Mouse (Mus musculus): ENCODE results near the gene Slc6a1. TPM values are rescaled to one million over a fixed set of nuclear protein-coding genes. Genes with fewer than 3 reads are reported as not detected.

The Slc6a1 gene
- 100 to 1,000 TPM; 307 to 331 TPM for total RNA-seq (2021)
- long read RNA-seq, full-length matches to known transcripts = 76 of 164 reads
- long read RNA-seq, partial matches to known transcripts = 81 of 164 reads
- long read RNA-seq, other reads (novel, unspliced or antisense) = 7 of 164 reads

DNA sequence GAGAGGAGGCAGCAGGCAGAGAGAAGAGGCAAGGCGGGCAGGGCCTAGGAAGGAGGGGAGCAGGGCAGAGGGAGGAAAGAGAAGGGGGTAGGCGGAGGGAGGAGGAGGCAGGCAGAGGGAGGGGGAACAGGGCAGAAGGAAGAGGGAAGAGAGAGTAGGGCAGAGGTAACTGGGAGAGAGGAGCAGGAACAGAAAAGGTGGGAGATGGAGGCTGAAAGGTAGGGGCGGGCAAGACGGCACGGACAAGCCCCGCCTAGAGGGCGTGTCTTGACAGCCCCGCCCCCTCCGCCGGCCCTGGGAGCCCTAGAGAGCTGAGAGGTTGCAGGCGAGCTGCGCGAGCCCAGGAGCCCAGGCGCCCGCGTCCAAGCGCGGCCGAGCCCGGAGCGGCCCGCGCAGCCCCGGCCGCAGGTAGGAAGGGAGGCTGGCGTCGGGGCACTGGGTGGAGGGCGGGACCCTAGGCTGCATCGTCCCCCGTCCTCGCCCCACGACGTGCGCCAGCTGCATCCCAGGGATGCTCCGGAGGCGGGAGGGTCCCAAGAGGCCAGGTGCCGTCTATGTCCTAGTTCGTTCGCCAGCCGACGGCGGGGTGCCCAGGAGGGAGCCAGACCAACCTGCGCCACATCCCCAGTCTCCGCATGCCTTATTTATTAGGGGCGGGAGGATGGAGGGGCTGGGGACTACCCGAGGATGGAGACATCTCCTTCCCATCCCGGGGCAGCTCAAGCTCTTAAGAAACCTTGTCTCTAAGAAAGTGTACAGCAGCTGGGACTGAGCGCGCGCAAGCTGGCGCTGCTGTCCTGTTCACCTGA lies at the start of gene Slc6a1:
TSS of gene Slc6a1 (plus strand) at position 167 of the 809 bp plus-strand sequence.
- peak; percentile 77 to 85 for DNase-seq (ENCODE audit: low spot score in 2 of 2)

DNA sequence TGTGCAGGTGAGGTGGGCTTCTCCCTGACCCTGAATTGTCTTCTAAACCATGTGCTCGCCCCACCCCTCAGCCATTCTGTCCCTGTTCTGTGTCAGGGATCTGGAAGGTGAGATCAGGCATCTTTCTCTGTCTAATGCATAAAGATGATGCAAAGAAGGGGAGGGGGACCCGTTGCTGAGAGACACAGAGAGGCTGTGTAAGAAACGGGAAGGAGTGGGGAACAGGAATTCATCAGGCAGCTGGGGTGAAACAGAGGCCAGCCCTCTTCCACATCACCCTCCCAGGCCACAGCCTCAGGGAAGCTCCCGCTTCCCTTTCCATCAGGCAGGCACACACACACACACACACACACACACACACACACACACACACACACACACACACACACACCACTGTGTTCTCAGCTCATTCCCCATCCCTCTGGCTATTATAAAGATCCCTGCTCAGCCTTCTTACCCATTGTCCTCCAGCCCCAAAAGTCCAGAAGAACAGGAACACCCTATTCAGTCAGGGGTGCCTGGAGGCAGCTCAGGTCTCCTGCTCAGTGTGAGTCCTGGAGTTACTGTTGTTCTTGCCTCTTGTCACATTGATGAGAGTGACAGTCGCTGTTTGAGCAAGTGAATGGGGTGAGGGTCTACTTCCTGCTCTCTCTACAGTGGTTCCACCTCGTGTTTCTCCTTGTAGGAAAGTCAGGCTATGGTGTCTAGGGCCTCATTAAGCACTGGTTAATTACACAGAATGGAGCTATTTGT lies 43.4 kb upstream of the Slc6a1 start:
- DNase-seq (ENCODE audit: low spot score in 2 of 2) = no peak

DNA sequence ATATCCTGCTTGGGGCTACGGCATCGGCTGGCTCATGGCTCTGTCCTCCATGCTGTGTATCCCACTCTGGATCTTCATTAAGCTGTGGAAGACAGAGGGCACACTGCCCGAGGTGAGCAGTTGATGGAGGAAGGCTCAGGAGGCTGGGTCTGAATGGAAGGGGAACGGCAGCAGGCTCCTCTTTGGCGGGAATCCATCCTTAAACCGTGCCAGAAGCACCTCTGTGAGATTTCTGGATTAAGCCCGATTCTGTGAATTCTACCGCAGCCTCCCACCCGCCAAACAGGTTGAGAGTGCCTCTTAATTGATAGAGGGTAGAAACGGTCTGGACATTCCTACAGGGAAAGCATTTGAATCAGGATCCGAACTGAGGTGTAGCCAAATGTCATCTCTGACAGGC lies 36.8 kb upstream of the Slc6a1 start:
- no peak for DNase-seq (ENCODE audit: low spot score in 2 of 2)

DNA sequence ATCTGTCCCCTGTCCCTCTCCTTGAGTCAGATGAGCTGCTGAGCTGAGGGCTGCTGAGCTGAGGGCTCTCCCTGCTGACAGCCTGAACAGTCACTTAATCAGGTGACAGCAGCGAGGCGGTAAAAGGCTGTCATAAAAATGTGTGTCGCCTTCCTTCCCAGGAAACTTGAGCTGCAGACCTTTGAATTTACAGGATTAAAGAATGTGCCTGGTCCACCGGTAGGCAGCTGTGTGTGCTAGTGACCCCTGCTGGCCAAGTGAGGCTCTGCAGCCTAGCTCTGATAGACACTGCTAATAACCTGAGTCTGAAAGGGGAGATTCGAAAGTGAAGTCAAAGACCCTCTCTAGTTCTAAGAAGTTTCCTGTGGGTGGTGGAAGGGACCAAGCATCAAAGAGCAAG lies 32.1 kb upstream of the Slc6a1 start:
- peak; percentile 86 for DNase-seq (ENCODE audit: low spot score in 2 of 2)

DNA sequence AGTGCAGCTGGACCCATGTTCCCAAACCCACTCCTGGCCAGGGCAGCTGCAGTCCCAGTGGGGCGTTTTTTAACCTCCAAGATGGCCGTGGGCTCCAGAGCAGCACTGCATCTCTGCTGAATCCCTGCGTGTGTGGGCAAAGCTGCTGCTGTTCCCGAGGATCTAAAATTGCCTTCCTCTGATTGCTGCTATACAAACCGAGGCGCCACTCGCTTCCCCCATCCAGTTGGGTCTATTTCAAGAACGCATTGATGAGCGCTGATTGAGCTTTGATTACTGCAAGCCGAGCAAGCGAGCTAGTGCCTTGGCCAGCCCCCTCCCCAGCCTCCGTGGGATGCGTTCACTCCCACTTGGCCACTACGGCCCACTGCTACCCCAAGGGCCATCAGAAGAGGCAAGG lies 27.5 kb upstream of the Slc6a1 start:
- DNase-seq (ENCODE audit: low spot score in 2 of 2) = peak; percentile 23 to 49

DNA sequence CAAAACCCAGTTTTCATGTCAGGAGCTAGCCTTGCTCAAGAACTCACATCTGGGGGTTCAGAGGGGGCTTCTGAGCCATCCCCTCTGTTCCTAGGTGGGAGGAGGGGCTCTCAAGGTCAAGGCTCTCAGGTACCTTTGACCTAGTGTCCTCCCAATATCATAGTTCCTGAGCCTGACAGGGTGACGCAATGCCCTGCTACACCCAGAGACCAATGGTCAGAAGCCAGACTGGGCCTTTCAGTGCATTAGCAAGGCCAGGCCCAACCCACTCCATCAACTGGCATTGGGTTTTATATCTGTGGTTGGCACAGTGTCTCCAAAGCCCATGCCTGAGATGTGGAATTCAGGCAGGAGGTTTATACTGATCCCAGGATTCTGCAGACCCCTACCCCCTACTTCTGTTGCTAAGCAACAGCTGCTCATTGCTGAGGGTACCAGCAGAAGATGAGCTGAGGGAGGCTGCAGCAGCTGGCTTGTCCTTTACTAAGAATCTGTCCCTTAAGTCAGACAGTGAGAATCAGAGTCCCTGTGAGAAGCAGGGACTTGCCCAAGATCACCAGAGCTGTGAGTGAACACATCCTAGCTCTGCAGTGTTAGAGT lies 24.6 kb upstream of the Slc6a1 start:
- DNase-seq (ENCODE audit: low spot score in 2 of 2) = no peak

DNA sequence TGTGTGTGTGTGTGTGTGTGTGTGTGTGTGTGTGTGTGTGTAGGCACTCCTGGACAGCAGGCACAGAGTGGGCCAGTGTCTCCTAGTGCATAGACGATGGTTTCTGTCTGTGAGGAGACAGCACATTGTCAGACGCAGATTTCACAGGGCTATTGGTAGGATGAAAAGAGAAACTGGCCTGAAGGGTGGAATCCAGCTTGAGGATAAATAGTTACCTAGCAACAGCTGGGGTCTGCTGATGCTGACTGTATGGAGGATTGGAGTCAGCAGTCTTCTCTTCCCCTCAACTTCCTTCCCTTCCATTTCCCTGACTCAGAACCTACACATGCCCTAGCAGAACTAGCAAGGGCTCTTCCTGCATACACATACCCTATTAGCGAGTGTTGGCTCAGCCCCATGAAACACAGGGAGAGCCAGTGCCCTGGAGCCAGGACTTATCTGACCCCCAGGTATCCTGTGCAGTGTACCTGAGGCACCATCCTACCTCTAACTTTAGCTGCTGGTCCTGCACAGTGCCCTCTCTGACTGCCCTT lies 23.7 kb upstream of the Slc6a1 start:
- DNase-seq (ENCODE audit: low spot score in 2 of 2) = no peak

DNA sequence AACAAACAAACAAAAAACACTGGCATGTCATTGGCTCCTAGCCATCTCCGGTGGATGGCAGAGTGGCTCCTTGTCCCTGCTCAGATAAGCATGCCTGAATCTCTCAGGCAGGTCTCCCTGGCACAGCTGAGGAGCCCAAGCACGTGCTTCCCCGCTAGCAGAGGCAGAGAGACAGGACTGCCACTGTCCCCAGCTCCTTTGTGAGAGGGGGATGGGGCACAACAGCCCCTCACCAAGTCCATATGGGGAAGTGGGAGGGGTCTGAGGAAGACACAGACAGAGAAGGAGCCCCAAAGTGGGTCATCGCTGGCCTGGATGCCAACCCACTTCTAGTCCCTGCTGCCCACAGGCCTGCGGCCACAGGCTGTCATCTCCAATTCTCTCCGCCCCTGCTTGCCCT lies 20.8 kb upstream of the Slc6a1 start:
- no peak for DNase-seq (ENCODE audit: low spot score in 2 of 2)

DNA sequence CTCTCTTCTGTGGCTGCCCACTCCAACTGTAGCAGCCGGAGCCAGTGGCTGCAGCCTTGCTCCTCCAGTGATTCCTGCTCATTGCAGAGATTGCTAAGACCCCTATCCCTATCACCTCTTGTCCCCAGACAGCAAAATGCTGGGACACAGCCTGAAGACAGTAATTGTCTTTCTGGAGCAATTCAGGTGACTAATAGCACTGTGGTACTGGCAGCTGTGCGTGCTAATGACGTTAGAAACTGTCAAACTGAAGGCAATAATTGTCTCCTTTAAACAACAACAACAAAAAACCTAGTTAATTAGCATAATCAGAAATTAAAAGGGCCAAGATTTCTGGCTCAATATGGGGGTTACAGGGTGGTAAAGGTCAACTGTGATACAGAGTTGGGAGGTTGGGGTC lies 18.4 kb upstream of the Slc6a1 start:
- no peak for DNase-seq (ENCODE audit: low spot score in 2 of 2)

DNA sequence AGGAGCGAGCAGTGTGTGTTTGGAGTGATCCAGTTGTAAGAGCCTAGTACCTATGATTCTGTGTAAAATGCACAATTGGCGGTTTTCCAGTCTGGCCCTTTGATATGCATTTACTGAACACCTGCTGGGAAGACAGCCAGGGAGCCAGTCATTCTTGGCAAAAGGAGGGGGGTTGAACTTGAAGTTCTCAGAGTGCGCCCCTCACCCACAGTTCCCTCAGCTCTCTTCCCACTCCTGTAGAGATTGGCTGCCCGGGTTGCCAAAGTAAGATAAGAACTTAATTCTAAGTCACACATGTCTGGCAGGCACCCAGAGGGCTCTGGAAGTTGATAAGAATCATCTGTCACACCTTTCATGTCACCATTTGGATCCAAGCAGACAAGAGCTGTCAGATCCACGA lies 18.0 kb upstream of the Slc6a1 start:
- DNase-seq (ENCODE audit: low spot score in 2 of 2) = no peak

DNA sequence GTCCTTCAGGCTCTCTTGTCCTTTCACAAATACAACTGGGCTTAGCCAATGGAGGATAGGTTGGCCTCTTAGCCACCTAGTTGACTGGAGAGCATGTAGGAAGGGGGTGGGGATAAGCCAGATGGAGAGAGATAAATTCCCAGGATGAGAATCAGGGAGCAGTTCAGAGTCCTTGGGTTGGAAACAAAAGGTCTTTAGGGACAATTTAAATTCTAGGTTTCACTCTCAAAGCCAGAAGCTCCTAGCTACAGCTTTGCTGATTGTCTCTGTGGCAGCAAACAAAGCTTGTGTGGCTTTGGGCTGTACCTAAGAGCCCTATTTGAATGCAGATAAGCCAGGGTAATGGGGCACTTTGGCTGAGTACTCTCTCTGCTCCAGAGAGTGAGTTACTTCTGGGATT lies 16.2 kb upstream of the Slc6a1 start:
- no peak for DNase-seq (ENCODE audit: low spot score in 2 of 2)

DNA sequence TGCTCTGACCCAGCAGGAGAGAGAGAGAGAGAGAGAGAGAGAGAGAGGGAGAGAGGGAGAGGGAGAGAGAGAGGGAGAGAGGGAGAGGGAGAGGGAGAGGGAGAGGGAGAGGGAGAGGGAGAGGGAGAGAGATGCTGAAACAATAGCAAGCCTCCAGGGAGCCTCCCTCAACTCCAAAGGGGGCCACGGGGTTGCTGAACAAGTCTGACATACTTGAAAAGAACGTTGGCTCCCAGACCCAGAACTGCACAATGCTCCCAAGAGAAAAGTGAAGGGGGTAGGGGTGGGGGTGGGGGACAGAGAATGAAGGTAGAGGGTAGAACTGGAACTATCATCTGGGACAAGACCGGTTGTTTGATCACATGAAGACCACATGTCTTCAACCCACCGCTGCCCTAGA lies 14.5 kb upstream of the Slc6a1 start:
- DNase-seq (ENCODE audit: low spot score in 2 of 2) = no peak

DNA sequence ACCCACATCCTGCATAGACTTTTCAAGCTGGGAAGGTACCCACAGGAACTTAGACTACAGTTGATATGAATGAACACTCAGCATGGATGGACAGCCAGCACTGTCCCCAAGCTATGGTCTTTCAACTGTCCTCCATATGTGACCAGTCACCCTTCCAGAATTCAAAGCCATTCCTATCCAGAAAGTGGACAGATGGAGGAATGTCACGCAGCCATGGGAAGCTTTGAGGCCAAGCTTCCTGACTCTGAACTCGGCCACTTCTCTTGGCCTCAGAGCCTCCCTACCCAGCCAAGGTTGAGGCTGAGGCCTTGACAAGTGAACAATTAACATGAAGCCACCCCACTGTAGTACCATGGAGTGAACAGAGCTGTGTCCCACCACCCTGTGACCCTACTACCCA lies 12.8 kb upstream of the Slc6a1 start:
- no peak for DNase-seq (ENCODE audit: low spot score in 2 of 2)

DNA sequence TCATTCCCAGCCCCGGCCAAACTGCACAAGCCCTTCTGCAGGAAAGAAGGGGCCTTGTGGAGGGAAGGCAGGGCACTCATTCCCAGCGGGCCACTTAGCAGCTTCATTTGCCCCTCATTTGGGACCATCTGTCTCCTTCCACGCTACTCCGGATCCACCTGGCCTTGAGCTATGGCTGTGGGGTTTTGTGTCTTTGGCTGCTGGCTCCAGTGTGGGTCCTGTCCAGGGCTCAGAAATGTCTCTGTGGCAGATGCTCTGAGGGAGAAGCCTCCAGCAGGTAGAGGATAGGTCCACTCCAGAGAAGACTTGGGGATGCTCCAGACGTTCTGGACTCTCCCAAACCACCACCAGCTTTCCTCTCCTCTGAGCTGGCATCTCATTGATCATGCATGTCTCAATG lies 11.6 kb upstream of the Slc6a1 start:
- no peak for DNase-seq (ENCODE audit: low spot score in 2 of 2)

DNA sequence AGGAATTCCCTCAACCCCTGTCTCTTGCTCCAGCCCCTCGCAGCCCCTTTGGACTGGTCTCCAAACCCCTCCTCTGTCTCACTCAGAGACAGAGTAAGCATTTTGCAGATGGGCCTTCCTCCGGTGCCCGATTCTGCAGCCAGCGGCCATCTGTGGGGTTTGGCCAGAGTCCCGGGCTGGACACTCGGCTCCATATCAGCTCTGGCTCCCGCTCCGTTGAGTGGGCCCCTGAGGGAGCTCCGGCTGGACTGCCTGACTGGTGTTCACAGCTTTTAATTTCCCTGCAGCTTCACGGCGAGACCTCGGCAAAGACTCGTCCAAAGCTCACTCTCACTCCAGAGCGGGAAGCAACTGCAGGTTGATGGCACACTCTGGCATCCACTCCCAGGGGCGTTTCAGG lies 10.2 kb upstream of the Slc6a1 start:
- peak; percentile 59 to 68 for DNase-seq (ENCODE audit: low spot score in 2 of 2)

DNA sequence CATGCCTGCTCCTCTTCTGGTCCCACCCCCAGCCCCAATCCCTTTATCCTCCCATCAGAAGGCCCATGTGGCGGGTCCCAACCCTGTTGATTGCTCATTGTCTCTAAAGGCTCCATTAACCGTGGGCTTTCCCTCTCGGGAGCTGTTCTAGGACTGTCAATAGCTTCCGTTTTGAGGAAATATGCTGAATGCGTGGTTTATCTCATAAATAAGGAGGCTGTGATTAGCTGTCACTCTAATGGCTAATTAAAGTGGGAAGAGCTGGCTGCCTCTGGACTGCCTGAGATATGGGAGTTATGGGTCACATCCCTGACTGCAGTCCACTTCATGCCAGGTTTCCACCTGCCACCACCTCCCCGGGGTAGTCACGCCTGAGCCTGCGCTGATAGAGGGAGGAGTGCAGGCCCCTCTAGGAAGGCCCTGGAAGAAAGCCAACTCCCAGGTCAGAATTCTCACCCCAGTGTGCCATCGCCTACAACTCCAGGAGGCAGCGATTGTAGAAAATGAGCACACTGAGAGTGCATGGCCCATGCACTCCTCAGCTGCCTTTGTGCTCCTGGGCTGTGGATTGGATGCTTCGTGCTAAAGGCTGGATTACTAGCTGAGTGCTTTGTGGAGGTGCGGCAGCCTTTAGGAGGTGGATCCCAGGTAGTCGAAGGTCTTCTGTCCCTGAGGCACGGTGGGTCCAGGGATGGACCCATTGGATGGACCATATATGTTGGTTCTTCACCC lies 8.3 kb upstream of the Slc6a1 start:
- DNase-seq (ENCODE audit: low spot score in 2 of 2) = no peak

DNA sequence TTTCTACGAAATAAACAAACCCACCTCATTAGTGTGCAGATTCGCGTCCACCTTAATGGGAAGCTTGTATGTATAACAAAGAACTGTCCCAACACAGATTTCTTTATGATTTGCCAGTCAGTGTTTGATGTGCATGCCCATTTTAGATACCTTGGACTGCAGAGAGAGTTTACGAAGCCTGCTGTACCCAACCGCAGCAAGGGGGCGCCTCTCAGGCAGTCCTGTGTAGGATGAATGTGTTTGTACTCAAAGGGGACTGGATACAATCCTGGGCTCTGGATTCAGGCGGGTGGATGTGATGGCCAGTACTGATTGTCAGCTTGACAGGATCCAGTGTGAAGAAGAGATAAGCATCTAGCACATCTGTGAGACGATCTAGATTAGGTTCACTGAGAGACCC lies 6.6 kb upstream of the Slc6a1 start:
- DNase-seq (ENCODE audit: low spot score in 2 of 2) = no peak

DNA sequence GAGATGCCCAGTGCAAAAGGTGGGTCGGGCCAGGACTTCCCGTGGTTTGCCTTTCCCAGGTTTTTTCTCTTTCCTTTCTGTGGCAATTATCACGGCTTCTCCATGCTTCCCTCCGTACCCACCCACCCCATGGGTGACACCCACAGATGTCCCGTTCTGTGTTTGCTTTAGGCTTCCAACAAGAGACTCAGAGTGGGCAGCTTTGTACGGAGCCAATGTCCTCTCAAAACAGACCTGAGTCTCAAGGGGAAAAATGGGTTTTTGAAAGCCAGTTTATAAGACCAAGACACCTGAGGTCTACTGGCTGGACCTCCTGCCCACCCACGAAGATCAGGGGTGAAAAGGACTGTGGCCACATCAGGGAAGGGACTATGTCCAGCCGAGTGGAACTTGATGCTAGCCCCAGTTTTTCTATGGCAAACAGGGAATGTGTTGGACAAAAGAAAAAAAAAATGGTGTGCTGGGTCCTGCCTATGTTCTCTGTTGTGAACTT lies 889 bp downstream of the Slc6a1 start:
- peak; percentile 28 to 34 for DNase-seq (ENCODE audit: low spot score in 2 of 2)

DNA sequence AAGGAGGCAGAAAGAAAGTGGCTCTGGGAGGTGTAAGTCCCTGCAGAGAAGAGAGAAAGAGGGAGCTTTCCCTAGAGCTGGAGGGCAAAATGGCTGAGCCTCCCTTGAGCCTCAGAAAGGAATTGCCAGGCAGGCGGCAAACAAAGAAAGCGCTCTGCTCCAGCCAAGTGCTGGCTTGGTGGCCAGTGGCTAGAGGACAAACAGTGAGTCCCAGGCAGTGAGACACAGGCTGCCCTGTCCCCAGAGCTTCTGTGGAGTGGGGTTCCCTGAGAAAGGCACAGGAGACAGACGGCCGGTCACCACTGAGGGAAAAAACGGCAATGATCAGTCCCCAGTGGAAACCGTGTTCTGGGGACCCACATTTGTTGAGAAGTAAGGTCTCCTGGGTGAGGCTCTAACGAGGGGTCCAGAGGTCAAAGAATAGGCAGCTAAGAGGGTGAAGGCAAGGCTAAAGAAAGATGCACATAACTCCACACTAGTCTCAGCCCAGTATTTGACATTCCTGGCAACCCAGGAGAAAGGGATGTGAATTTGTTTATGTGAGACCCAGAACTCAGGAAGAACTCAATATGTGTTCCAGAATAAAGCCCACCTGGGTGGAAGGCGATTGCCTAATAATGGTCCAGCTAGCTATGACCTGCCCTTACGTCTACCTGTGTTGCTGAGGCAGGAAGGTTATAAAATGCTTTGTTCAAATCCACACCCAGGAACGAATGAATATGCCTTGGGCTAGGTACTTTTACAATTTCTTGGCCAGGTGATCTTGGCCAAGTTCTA lies 1.7 kb downstream of the Slc6a1 start:
- DNase-seq (ENCODE audit: low spot score in 2 of 2) = peak; percentile 61 to 69

DNA sequence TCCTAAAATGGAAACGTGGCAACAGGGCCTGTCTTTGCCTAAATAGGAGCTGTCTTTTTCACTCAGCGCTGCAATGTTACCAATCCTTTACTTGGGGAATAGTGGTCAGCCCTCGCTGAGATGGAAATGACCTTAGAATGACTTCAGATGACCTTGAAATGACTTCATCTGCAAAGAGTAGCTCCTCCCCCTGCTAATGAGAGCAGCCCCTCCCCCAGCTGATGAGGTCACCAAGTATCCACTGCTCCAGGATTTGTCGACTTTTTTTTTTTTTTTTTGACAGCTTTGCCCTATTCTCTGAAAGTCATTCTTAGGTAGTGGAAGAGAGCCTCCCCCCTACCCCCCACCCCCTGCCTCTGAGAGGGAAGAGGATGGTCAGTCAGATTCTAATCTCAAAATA lies 3.0 kb downstream of the Slc6a1 start:
- DNase-seq (ENCODE audit: low spot score in 2 of 2) = peak; percentile 27 to 52
